Mouse (Mus musculus) limb, embryonic 11.5 days (tissue): ENCODE results near the gene Sec61a1. TPM values are rescaled to one million over a fixed set of nuclear protein-coding genes. Genes with fewer than 3 reads are reported as not detected.

Experiments
- polyA plus RNA-seq: library from polyadenylated mRNA; unstranded; fragments of >200 nt; fragmentation: Nextera tagmentation; extraction: Ambion mirVana; gene quantifications from 2 replicates; pipeline ENCODE4 v1.2.1, GENCODE M21; 2014

Gene Sec61a1
- polyA plus RNA-seq, 1 experiment from 2014 or later, result 191 TPM

Other genes with a start within 250 kb of the Sec61a1 start
- gene Eefsec, start 72.4 kb downstream of the Sec61a1 start, polyA plus RNA-seq, result 48.5 and 48.9 TPM in 2 replicates
- 206 and 211 TPM in 2 replicates for gene Ruvbl1, start 53.5 kb downstream of the Sec61a1 start, polyA plus RNA-seq
- gene Kbtbd12, start 119.0 kb upstream of the Sec61a1 start, polyA plus RNA-seq, result not detected in 2 replicates
- gene Mgll, start 205.5 kb upstream of the Sec61a1 start, polyA plus RNA-seq, result 2.4 and 2.9 TPM in 2 replicates